In the genomic region with DNA sequence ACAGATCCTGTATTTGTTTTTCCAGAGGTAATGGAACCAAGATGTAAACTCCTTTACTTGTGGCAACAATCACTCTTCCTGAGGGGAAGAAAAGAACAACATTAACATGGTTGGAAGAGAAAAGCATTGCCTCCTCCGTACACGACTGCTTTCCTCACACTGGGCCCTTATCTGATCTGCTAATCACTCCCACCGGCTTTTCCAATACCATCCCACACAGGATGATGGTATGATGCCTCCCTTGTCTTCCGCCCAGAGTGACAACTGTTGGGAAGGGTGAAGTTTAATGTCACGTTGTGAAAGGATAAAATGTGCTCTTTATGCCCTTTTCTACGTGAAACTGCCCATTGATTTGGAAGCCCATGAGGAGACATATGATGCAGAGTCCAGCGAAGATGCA, we compare ENCODE assay signal across 22 mouse cellular contexts.
"Had no signal": no experiment of that assay in that cellular context is flagged by ENCODE, and none has a peak within 500 bp of the region (broad histone marks: within the 10 kb centered on the region; RNA-seq: fewer than 3 reads in every experiment).

No protein-coding gene starts in this region.

- ATAC-seq: hindbrain, postnatal 0 days; intestine, embryonic 16.5 days; liver, embryonic 12.5 days had no signal

- H3K27ac ChIP-seq: gastrocnemius, adult 2 months; heart, adult 2 months; heart, embryonic 13.5 days; heart, embryonic 15.5 days; hindbrain, embryonic 13.5 days; hindbrain, embryonic 15.5 days; hindbrain, postnatal 0 days; limb, embryonic 13.5 days; limb, embryonic 15.5 days; liver, embryonic 12.5 days; liver, embryonic 14.5 days had no signal

- H3K4me2 ChIP-seq: heart, embryonic 11.5 days; heart, embryonic 13.5 days; heart, embryonic 15.5 days; hindbrain, embryonic 13.5 days; hindbrain, embryonic 15.5 days; limb, embryonic 13.5 days; limb, embryonic 15.5 days; liver, embryonic 12.5 days had no signal

- H3K27me3 ChIP-seq: heart, embryonic 13.5 days; heart, embryonic 15.5 days; hindbrain, embryonic 13.5 days; hindbrain, embryonic 15.5 days; limb, embryonic 13.5 days; limb, embryonic 15.5 days; liver, embryonic 12.5 days had no signal

- DNase-seq: gastrocnemius, adult 2 months; gastrocnemius, postnatal 10 days; gastrocnemius, postnatal 25 days; heart, adult 2 months; heart, postnatal 14 days; heart, postnatal 36 days; kidney, postnatal 10 days; kidney, postnatal 25 days; layer of hippocampus, adult 9-11 months; layer of hippocampus, postnatal 36 days; left cerebral cortex, postnatal 4 days had no signal

- H3K9me3 ChIP-seq: heart, embryonic 13.5 days; heart, embryonic 15.5 days; hindbrain, embryonic 13.5 days; hindbrain, embryonic 15.5 days; limb, embryonic 13.5 days; limb, embryonic 15.5 days; liver, embryonic 12.5 days had no signal

- H3K9ac ChIP-seq: heart, embryonic 13.5 days; heart, embryonic 15.5 days; hindbrain, embryonic 13.5 days; hindbrain, embryonic 15.5 days; limb, embryonic 13.5 days; limb, embryonic 15.5 days; liver, embryonic 12.5 days; liver, embryonic 14.5 days had no signal

- H3K4me3 ChIP-seq: gastrocnemius, adult 2 months; heart, adult 2 months; heart, embryonic 13.5 days; heart, embryonic 15.5 days; hindbrain, embryonic 13.5 days; hindbrain, embryonic 15.5 days; limb, embryonic 13.5 days; limb, embryonic 15.5 days; liver, embryonic 12.5 days had no signal

- H3K4me1 ChIP-seq: heart, embryonic 13.5 days; heart, embryonic 15.5 days; hindbrain, embryonic 13.5 days; hindbrain, embryonic 15.5 days; limb, embryonic 13.5 days; limb, embryonic 15.5 days; liver, embryonic 12.5 days had no signal
